Mouse (Mus musculus): ENCODE data around the gene Gse1. TPM values are rescaled to one million over a fixed set of nuclear protein-coding genes. Genes with fewer than 3 reads are reported as not detected.

Gse1 gene
- total RNA-seq, 1 experiment, result 21.4 TPM

DNA sequence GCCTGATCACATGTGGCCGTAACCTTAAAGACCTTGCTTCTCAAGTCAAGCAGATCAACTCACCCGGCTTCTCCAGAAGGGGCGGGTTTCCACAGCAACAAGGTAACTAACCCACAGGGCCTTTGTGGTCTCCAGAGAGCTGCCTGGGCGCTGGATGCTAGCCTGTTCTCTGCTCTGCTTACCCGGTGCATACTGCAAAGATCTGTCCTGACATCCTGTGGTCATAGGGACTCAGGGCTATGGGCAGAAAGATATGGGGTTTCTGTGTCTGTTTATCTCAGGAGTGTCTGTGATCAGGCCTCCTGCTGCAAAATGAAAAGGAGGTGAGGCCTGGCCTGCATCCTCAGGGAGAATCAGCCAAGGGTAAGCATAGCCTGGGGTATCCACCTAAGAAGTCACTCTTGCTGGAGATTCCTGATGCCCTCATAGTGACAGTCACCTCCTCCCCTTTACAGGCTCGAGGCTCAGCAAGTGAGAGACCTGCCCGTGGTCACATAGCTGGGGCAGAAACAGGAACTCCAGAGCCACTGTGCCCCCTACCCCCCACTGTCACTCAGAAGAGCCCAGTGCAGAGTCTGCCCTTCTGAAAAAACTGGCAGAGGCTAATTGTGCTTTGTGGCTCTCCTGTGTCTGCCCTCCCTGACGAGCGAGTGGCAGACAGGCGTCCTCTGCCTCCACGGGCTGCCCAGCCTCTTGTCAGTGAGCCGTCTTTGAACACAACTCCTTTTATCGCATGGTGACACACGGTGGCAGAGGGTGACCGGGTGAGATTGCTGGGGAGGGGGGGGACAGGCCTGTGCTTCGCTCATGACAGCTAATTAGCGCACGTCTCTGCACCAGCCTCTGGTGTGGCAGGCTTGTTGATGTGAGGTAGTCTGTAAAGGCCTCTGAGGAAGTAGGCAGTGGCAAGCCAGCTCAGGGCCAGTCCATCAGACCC, 65.4 kb downstream of the Gse1 start:
- Histone ChIP-seq H3K9ac (ENCODE audit: insufficient read depth, low read depth, low read length, poor library complexity, severe bottlenecking) (no peak overlapping the region), H3K4me1 (ENCODE audit: control insufficient read depth in 2 of 2, insufficient read depth in 2 of 2, low read length in 2 of 2, poor library complexity in 1 of 2) (peaks cover 0 to 16% of the 10 kb centered on the region in 2 experiments; a peak in 1 of 4 replicates), H3K27ac (ENCODE audit: insufficient read depth, low read depth, low read length, poor library complexity, severe bottlenecking) (no peak overlapping the region), H3K4me3 (ENCODE audit: insufficient read depth in 1 of 2, low read depth in 1 of 2, low read length in 2 of 2, poor library complexity in 1 of 2, severe bottlenecking in 1 of 2) (no peak overlapping the region), H3K9me3 (ENCODE audit: control insufficient read depth, insufficient read depth, low read depth, low read length) (no peaks in the 10 kb centered on the region), H3K36me3 (ENCODE audit: control insufficient read depth, insufficient read depth, low read length, poor library complexity, severe bottlenecking) (no peaks in the 10 kb centered on the region)
- in situ Hi-C loops (cut with MboI; ENCODE audit: low sequenced_read_pairs in 2 of 2, unreplicated experiment in 2 of 2), result no loop called here
- no peak for DNase-seq (ENCODE audit: low read depth, low spot score)
- no peak for TF ChIP-seq ZC3H11A (IDR thresholded peaks at IDR 0.05; ENCODE audit: borderline replicate concordance, low read depth, low read length)
- no peak for TF ChIP-seq HCFC1 (IDR thresholded peaks at IDR 0.05; ENCODE audit: borderline replicate concordance, insufficient read depth, low read length)
- TF ChIP-seq CHD2 (IDR thresholded peaks at IDR 0.05; ENCODE audit: low read depth, low read length), result no peak
- no peak for TF ChIP-seq ZNF384 (IDR thresholded peaks at IDR 0.05; ENCODE audit: low read depth, low read length)
- TF ChIP-seq MAFK (IDR thresholded peaks at IDR 0.05; ENCODE audit: insufficient read depth, low read depth, low read length), result no peak

DNA sequence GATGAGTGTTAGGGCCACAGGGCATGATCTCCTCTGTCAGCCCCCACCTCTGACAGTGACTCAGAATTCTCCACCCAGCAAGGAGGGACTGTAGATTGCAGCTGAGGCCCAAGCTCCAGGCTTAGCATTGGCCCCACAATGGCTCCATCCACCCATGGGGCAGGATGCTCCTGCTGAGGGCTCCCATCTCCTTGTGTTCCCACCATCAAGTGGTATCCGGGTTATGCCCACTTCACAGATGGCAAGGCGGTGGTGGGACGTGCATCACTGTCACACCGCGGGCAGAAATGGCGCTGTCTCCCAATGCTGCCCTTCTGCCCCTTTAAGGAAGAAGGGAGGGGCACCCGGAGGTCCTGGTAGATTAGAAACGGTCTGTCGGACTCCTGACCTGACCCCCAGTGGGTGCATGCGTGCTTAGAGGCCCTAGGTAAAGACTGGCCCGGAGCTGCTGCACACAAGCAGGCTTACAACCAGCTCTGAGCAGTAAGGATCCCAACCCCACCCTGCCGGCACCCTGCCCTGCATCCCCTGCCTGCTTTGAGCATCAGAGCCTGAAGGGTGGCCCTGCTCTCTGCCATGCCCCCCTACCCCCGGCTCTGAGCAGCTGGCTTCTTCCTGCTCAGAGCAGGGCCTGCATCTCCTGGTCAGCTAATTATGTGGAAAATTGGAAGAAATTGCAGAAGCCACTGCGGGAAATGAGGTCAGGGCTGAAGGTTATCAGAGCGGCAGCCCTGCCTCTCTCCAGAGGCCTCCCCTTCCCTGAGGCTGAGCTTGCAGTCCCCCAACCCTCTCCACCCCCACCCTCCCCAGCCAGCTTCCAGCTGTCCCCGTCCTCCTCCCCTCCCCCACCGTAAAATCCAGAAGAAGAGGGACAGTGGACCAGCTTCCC, 67.0 kb downstream of the Gse1 start:
- Histone ChIP-seq H3K36me3 (ENCODE audit: control insufficient read depth, insufficient read depth, low read length, poor library complexity, severe bottlenecking) (no peaks in the 10 kb centered on the region), H3K27ac (ENCODE audit: insufficient read depth, low read depth, low read length, poor library complexity, severe bottlenecking) (no peak overlapping the region), H3K4me1 (ENCODE audit: control insufficient read depth in 2 of 2, insufficient read depth in 2 of 2, low read length in 2 of 2, poor library complexity in 1 of 2) (peaks cover 0 to 9% of the 10 kb centered on the region in 2 experiments; a peak in 1 of 4 replicates), H3K9me3 (ENCODE audit: control insufficient read depth, insufficient read depth, low read depth, low read length) (no peaks in the 10 kb centered on the region), H3K4me3 (ENCODE audit: insufficient read depth in 1 of 2, low read depth in 1 of 2, low read length in 2 of 2, poor library complexity in 1 of 2, severe bottlenecking in 1 of 2) (peak overlapping the region; percentile 6 to 12; a peak in 2 of 4 replicates), H3K9ac (ENCODE audit: insufficient read depth, low read depth, low read length, poor library complexity, severe bottlenecking) (no peak overlapping the region)
- TF ChIP-seq ZNF384 (IDR thresholded peaks at IDR 0.05; ENCODE audit: low read depth, low read length) (no peak), HCFC1 (IDR thresholded peaks at IDR 0.05; ENCODE audit: borderline replicate concordance, insufficient read depth, low read length) (no peak), MAFK (IDR thresholded peaks at IDR 0.05; ENCODE audit: insufficient read depth, low read depth, low read length) (no peak), ZC3H11A (IDR thresholded peaks at IDR 0.05; ENCODE audit: borderline replicate concordance, low read depth, low read length) (no peak), CHD2 (IDR thresholded peaks at IDR 0.05; ENCODE audit: low read depth, low read length) (no peak)
- in situ Hi-C loops (cut with MboI; ENCODE audit: low sequenced_read_pairs in 2 of 2, unreplicated experiment in 2 of 2), result no loop called here
- no peak for DNase-seq (ENCODE audit: low read depth, low spot score)

DNA sequence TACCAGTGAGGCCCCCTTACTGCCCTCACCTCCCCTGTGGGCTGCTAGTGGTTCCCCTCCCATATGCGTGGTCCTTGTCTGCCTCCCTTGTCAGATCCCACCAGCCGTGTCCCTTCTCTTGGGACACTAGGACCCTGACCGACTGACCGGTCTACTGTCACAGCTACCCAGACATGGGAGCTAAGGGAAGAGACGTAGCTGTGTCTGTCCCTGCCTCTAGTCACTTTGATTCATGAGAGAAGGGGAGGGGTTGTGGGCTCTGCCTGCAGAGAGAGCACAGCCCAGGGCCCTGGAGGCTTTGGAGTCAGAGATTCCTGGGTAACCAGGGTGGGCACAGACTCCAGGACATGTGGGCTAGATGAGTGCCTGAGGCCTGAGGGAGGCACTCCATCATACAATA, 68.7 kb downstream of the Gse1 start:
- no peaks in the 10 kb centered on the region for H3K36me3 ChIP-seq (ENCODE audit: control insufficient read depth, insufficient read depth, low read length, poor library complexity, severe bottlenecking)
- peaks cover 0 to 14% of the 10 kb centered on the region in 2 experiments; a peak in 2 of 4 replicates for H3K4me1 ChIP-seq (ENCODE audit: control insufficient read depth in 2 of 2, insufficient read depth in 2 of 2, low read length in 2 of 2, poor library complexity in 1 of 2)
- H3K9me3 ChIP-seq (ENCODE audit: control insufficient read depth, insufficient read depth, low read depth, low read length), result no peaks in the 10 kb centered on the region
- no peak overlapping the region for H3K9ac ChIP-seq (ENCODE audit: insufficient read depth, low read depth, low read length, poor library complexity, severe bottlenecking)
- no peak for DNase-seq (ENCODE audit: low read depth, low spot score)
- H3K27ac ChIP-seq (ENCODE audit: insufficient read depth, low read depth, low read length, poor library complexity, severe bottlenecking), result no peak overlapping the region
- in situ Hi-C loops (cut with MboI; ENCODE audit: low sequenced_read_pairs in 2 of 2, unreplicated experiment in 2 of 2), result no loop called here
- TF ChIP-seq ZNF384 (IDR thresholded peaks at IDR 0.05; ENCODE audit: low read depth, low read length) (no peak), CHD2 (IDR thresholded peaks at IDR 0.05; ENCODE audit: low read depth, low read length) (no peak), MAFK (IDR thresholded peaks at IDR 0.05; ENCODE audit: insufficient read depth, low read depth, low read length) (no peak), ZC3H11A (IDR thresholded peaks at IDR 0.05; ENCODE audit: borderline replicate concordance, low read depth, low read length) (no peak), HCFC1 (IDR thresholded peaks at IDR 0.05; ENCODE audit: borderline replicate concordance, insufficient read depth, low read length) (no peak)
- H3K4me3 ChIP-seq (ENCODE audit: insufficient read depth in 1 of 2, low read depth in 1 of 2, low read length in 2 of 2, poor library complexity in 1 of 2, severe bottlenecking in 1 of 2), result no peak overlapping the region
